Mouse (Mus musculus): Measurements from ENCODE around the gene Kif14. TPM values are rescaled to one million over a fixed set of nuclear protein-coding genes. Genes with fewer than 3 reads are reported as not detected.

Gene Kif14
- polyA plus RNA-seq, 2 experiments, result 5.1 to 6.2 TPM

GRCm38 (mm10) chr1:136457403-136457802, 8.7 kb upstream of the Kif14 start:
- WGBS, result 64% methylated on average over 4 of the region's 4 CpGs
- ATAC-seq (ENCODE audit: low FRiP score, low read depth) (no peak), DNase-seq (ENCODE audit: low spot score) (no peak)
- H3K27me3 ChIP-seq (ENCODE audit: control insufficient read depth, insufficient read depth, low read length), result no peaks in the 10 kb centered on the region
- no peak overlapping the region for H3K4me2 ChIP-seq (replicated peaks; ENCODE audit: low read depth, low read length, severe bottlenecking)
- no peak overlapping the region for H3K27ac ChIP-seq (replicated peaks; ENCODE audit: low read depth, low read length)
- H3K4me1 ChIP-seq (ENCODE audit: control insufficient read depth, insufficient read depth, low read length), result no peaks in the 10 kb centered on the region
- no peaks in the 10 kb centered on the region for H3K9me3 ChIP-seq (ENCODE audit: control insufficient read depth, low read length)
- no peaks in the 10 kb centered on the region for H3K36me3 ChIP-seq (ENCODE audit: control insufficient read depth, insufficient read depth, low read length)
- no peak overlapping the region for H3K9ac ChIP-seq (ENCODE audit: low read depth, low read length, severe bottlenecking)
- no peak for TF ChIP-seq POLR2A (IDR thresholded peaks at IDR 0.05; ENCODE audit: borderline replicate concordance, extremely low read depth, insufficient read depth, insufficient read length)
- no peak overlapping the region for H3K4me3 ChIP-seq (replicated peaks; ENCODE audit: low read length)

- Histone ChIP-seq H3K27me3 (ENCODE audit: control insufficient read depth, insufficient read depth, low read length) (no peaks in the 10 kb centered on the region), H3K4me1 (ENCODE audit: control insufficient read depth, insufficient read depth, low read length) (no peaks in the 10 kb centered on the region), H3K27ac (replicated peaks; ENCODE audit: low read depth, low read length) (no peak overlapping the region), H3K4me3 (replicated peaks; ENCODE audit: low read length) (no peak overlapping the region), H3K4me2 (replicated peaks; ENCODE audit: low read depth, low read length, severe bottlenecking) (no peak overlapping the region), H3K9ac (ENCODE audit: low read depth, low read length, severe bottlenecking) (no peak overlapping the region), H3K36me3 (ENCODE audit: control insufficient read depth, insufficient read depth, low read length) (no peaks in the 10 kb centered on the region), H3K9me3 (ENCODE audit: control insufficient read depth, low read length) (no peaks in the 10 kb centered on the region)
- DNase-seq (ENCODE audit: low spot score) (peak; percentile 85), ATAC-seq (ENCODE audit: low FRiP score, low read depth) (no peak)
- 22% methylated on average over 9 of the region's 9 CpGs for WGBS
- TF ChIP-seq POLR2A (IDR thresholded peaks at IDR 0.05; ENCODE audit: borderline replicate concordance, extremely low read depth, insufficient read depth, insufficient read length), result no peak
Measured at GRCm38 (mm10) chr1:136458691-136459245, 7.4 kb upstream of the Kif14 start.

- no peaks in the 10 kb centered on the region for H3K9me3 ChIP-seq (ENCODE audit: control insufficient read depth, low read length)
- 49% methylated on average over 10 of the region's 10 CpGs for WGBS
- no peak overlapping the region for H3K4me3 ChIP-seq (replicated peaks; ENCODE audit: low read length)
- no peaks in the 10 kb centered on the region for H3K36me3 ChIP-seq (ENCODE audit: control insufficient read depth, insufficient read depth, low read length)
- H3K27me3 ChIP-seq (ENCODE audit: control insufficient read depth, insufficient read depth, low read length), result no peaks in the 10 kb centered on the region
- no peak overlapping the region for H3K9ac ChIP-seq (ENCODE audit: low read depth, low read length, severe bottlenecking)
- no peak for ATAC-seq (ENCODE audit: low FRiP score, low read depth)
- no peak for DNase-seq (ENCODE audit: low spot score)
- TF ChIP-seq POLR2A (IDR thresholded peaks at IDR 0.05; ENCODE audit: borderline replicate concordance, extremely low read depth, insufficient read depth, insufficient read length), result no peak
- H3K4me2 ChIP-seq (replicated peaks; ENCODE audit: low read depth, low read length, severe bottlenecking), result no peak overlapping the region
- peaks cover 6% of the 10 kb centered on the region; the same call in 1 of the 2 replicates for H3K4me1 ChIP-seq (ENCODE audit: control insufficient read depth, insufficient read depth, low read length)
- H3K27ac ChIP-seq (replicated peaks; ENCODE audit: low read depth, low read length), result no peak overlapping the region
Measured at GRCm38 (mm10) chr1:136462443-136462842, 3.7 kb upstream of the Kif14 start.

- H3K9ac ChIP-seq (ENCODE audit: low read depth, low read length, severe bottlenecking), result no peak overlapping the region
- H3K36me3 ChIP-seq (ENCODE audit: control insufficient read depth, insufficient read depth, low read length), result peaks cover 13% of the 10 kb centered on the region; the same call in 1 of the 2 replicates
- ATAC-seq (ENCODE audit: low FRiP score, low read depth), result no peak
Measured at GRCm38 (mm10) chr1:136465168-136465567, 975 bp upstream of the Kif14 start.

GRCm38 (mm10) chr1:136469408-136469807, 3.3 kb downstream of the Kif14 start:
- no peaks in the 10 kb centered on the region for H3K27me3 ChIP-seq (ENCODE audit: control insufficient read depth, insufficient read depth, low read length)
- WGBS, result 90% methylated on average over 4 of the region's 4 CpGs
- peaks cover 43% of the 10 kb centered on the region for H3K36me3 ChIP-seq (ENCODE audit: control insufficient read depth, insufficient read depth, low read length)

More at GRCm38 (mm10) chr1:136465168-136465567, 975 bp upstream of the Kif14 start:
- Histone ChIP-seq H3K4me3 (replicated peaks; ENCODE audit: low read length) (no peak overlapping the region), H3K27ac (replicated peaks; ENCODE audit: low read depth, low read length) (no peak overlapping the region), H3K27me3 (ENCODE audit: control insufficient read depth, insufficient read depth, low read length) (no peaks in the 10 kb centered on the region), H3K4me1 (ENCODE audit: control insufficient read depth, insufficient read depth, low read length) (peaks cover 6% of the 10 kb centered on the region; the same call in 1 of the 2 replicates), H3K9me3 (ENCODE audit: control insufficient read depth, low read length) (no peaks in the 10 kb centered on the region), H3K4me2 (replicated peaks; ENCODE audit: low read depth, low read length, severe bottlenecking) (no peak overlapping the region)
- no peak for DNase-seq (ENCODE audit: low spot score)
- TF ChIP-seq POLR2A (IDR thresholded peaks at IDR 0.05; ENCODE audit: borderline replicate concordance, extremely low read depth, insufficient read depth, insufficient read length), result no peak

More at GRCm38 (mm10) chr1:136469408-136469807, 3.3 kb downstream of the Kif14 start:
- H3K4me2 ChIP-seq (replicated peaks; ENCODE audit: low read depth, low read length, severe bottlenecking), result no peak overlapping the region
- H3K9me3 ChIP-seq (ENCODE audit: control insufficient read depth, low read length), result no peaks in the 10 kb centered on the region
- TF ChIP-seq POLR2A (IDR thresholded peaks at IDR 0.05; ENCODE audit: borderline replicate concordance, extremely low read depth, insufficient read depth, insufficient read length), result no peak
- DNase-seq (ENCODE audit: low spot score) (no peak), ATAC-seq (ENCODE audit: low FRiP score, low read depth) (no peak)
- H3K27ac ChIP-seq (replicated peaks; ENCODE audit: low read depth, low read length), result no peak overlapping the region
- H3K4me3 ChIP-seq (replicated peaks; ENCODE audit: low read length), result no peak overlapping the region
- no peak overlapping the region for H3K9ac ChIP-seq (ENCODE audit: low read depth, low read length, severe bottlenecking)
- H3K4me1 ChIP-seq (ENCODE audit: control insufficient read depth, insufficient read depth, low read length), result peaks cover 6% of the 10 kb centered on the region; the same call in 1 of the 2 replicates
